Mouse (Mus musculus) small intestine, adult 2 months (tissue): ENCODE data around the gene Acot6.

ENCODE experiments used
- CTCF ChIP-seq: fragments of 200-500 bp; IDR thresholded peaks from 2 replicates; pipeline ENCODE4 v1.5.1; 2012; ENCODE audit warnings: low read depth, mild to moderate bottlenecking, control low read depth, inconsistent platforms, low read length, moderate library complexity, mixed read lengths; ENCODE audit not compliant: insufficient replicate concordance, insufficient read length; ENCODE audit errors: extremely low read depth
- POLR2A ChIP-seq: fragments of 200-500 bp; IDR thresholded peaks from 2 replicates; pipeline ENCODE4 v1.6.1; 2012; ENCODE audit warnings: low read depth, mild to moderate bottlenecking, control low read depth, inconsistent platforms, low read length, moderate library complexity

DNA sequence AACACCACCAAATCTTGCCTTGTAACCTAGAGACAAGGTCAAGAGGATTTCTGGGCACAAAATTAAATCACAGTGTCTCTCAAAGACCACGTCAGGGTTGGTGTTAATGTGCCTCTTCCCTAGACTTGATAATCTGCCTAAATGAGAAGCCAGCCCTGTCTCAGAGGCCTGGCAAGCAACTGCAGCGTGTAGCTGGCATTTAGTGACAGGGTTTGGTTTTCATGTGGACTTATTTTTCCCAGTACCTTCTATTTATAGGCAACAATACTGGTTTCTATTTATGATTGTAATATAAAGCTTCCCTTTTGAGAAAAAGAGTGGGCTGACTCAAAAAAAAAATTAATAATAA is 55.0 kb downstream of the Acot6 start:
- TF ChIP-seq POLR2A (no peak), CTCF (no peak)
